Mouse (Mus musculus) liver, adult 2 months (tissue): ENCODE measurements at regions not wholly inside any gene's neighbourhood (a gene's known extent, or its start where the extent isn't known, plus 50 kb on each side); places are given as distances from the start of the nearest gene placed in this dataset.

Source experiments
- CTCF ChIP-seq: fragments of 200-500 bp; IDR thresholded peaks from 2 replicates; pipeline ENCODE4 v1.5.1; 2011; ENCODE audit warnings: low read depth, low read length, control low read depth
- POLR2A ChIP-seq: fragments of 200-500 bp; IDR thresholded peaks from 2 replicates; pipeline ENCODE4 v1.6.1; 2011; ENCODE audit warnings: low read length, control low read depth; ENCODE audit not compliant: insufficient read depth; ENCODE audit errors: extremely low read depth

DNA sequence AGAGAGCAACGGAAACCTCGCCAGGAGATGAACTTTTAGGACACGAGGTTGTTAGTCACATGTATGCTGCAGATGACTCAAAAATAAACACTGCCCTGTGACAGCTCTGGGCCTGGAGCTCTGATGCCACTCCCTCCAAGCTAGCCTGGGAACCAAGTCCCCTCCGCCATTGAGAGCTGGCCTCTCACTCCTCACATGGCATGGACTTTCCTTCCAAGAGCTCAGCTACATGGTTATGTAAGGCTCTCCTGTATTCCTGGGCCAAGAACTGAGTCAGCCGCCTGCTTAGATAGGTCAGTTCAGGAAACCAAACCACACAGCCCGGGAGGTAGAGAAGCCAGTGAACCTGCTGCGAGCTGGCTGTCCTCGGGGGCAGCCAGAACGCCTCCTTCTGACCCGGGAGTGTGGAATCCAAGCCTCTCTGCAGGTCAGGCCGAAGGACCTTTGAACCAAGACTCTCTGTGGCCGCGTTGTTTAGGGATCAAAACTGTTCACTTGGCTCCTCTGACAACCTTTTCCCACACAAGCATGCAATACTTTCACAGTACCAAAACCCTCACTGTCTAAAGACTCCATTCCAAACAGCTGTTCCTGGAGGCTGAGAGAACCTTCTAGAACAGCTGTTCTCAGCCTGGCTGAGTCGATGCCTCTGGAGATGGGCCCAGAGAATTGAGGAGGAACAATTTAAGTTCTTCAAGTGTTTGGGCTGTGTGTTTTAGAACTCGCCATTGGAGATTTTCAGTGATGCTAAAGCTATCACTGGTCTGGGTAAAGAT, 422.8 kb upstream of the Jarid2 start:
- TF ChIP-seq CTCF (no peak), POLR2A (no peak)
